ENCODE assay signal across 20 mouse cellular contexts in genomic region chr17:27935091-27935490, GRCm38 (mm10). TPM values are rescaled to one million over a fixed set of nuclear protein-coding genes. Genes with fewer than 3 reads are reported as not detected.
DNase-seq lines count a peak whose midpoint lies in the region; ATAC-seq and TF ChIP-seq lines count a peak whose summit lies in the region.
"Had no signal": no experiment of that assay in that cellular context is flagged by ENCODE, and none has a peak within 500 bp of the region (broad histone marks: within the 10 kb centered on the region; RNA-seq: fewer than 3 reads in every experiment).

No protein-coding gene starts in this region.

- no peak for TF ChIP-seq CTCF in heart, adult 2 months (IDR thresholded peaks at IDR 0.05)
- TF ChIP-seq CTCF in bone marrow, adult 2 months (IDR thresholded peaks at IDR 0.05; ENCODE audit: control insufficient read depth, insufficient read depth, low read length), result no peak
- no peak for TF ChIP-seq CTCF in lung, postnatal 0 days (IDR thresholded peaks at IDR 0.05)

- no peak for TF ChIP-seq EP300 in heart, adult 2 months (IDR thresholded peaks at IDR 0.05; ENCODE audit: insufficient read depth, low read depth, low read length)
- TF ChIP-seq EP300 in lung, postnatal 0 days (IDR thresholded peaks at IDR 0.05), result peak; percentile 92

- H3K79me2 ChIP-seq in heart, adult 2 months (replicated peaks; ENCODE audit: control insufficient read depth, insufficient read depth, low read length), result peaks cover 7% of the 10 kb centered on the region

- no peaks in the 10 kb centered on the region; the same call in 1 of the 2 replicates for H3K36me3 ChIP-seq in heart, adult 2 months (ENCODE audit: control insufficient read depth, insufficient read depth, low read length)
- no peaks in the 10 kb centered on the region for H3K36me3 ChIP-seq in heart, embryonic 11.5 days (ENCODE audit: control insufficient read depth, insufficient read depth, low read length)
- H3K36me3 ChIP-seq in lung, postnatal 0 days (ENCODE audit: insufficient read depth, low read length), result no peaks in the 10 kb centered on the region
- H3K36me3 ChIP-seq: hindbrain, embryonic 13.5 days; limb, embryonic 12.5 days; neural tube, embryonic 13.5 days had no signal

- H3K9me3 ChIP-seq in heart, embryonic 11.5 days (replicated peaks; ENCODE audit: control insufficient read depth, low read length), result no peaks in the 10 kb centered on the region
- no peaks in the 10 kb centered on the region for H3K9me3 ChIP-seq in lung, postnatal 0 days (ENCODE audit: low read length)
- H3K9me3 ChIP-seq: hindbrain, embryonic 13.5 days; limb, embryonic 12.5 days; neural tube, embryonic 13.5 days had no signal

- H3K4me3 ChIP-seq in heart, adult 2 months, result no peak overlapping the region
- no peak overlapping the region for H3K4me3 ChIP-seq in heart, embryonic 11.5 days (ENCODE audit: low read depth, low read length)
- no peak overlapping the region for H3K4me3 ChIP-seq in bone marrow, adult 2 months (replicated peaks; ENCODE audit: control insufficient read depth, low read depth, low read length)
- H3K4me3 ChIP-seq in lung, postnatal 0 days (ENCODE audit: low read depth, low read length), result no peak overlapping the region
- H3K4me3 ChIP-seq: erythroblast, embryonic 14.5 days; hindbrain, embryonic 13.5 days; limb, embryonic 12.5 days; neural tube, embryonic 13.5 days had no signal

- WGBS in heart, adult 2 months, result 59% methylated on average over 3 of the region's 3 CpGs
- WGBS in heart, embryonic 11.5 days (ENCODE audit: insufficient replicate concordance), result 75% methylated on average over 3 of the region's 3 CpGs
- 35% methylated on average over 3 of the region's 3 CpGs for WGBS in bone marrow, adult 2 months
- 54% methylated on average over 3 of the region's 3 CpGs for WGBS in lung, postnatal 0 days

- no peaks in the 10 kb centered on the region for H3K27me3 ChIP-seq in heart, adult 2 months (ENCODE audit: control insufficient read depth, insufficient read depth, low read length)
- H3K27me3 ChIP-seq in heart, embryonic 11.5 days (ENCODE audit: control insufficient read depth, insufficient read depth, low read length), result no peaks in the 10 kb centered on the region
- no peaks in the 10 kb centered on the region for H3K27me3 ChIP-seq in lung, postnatal 0 days (replicated peaks; ENCODE audit: insufficient read depth, low read length)
- H3K27me3 ChIP-seq: hindbrain, embryonic 13.5 days; limb, embryonic 12.5 days; neural tube, embryonic 13.5 days had no signal

- H3K9ac ChIP-seq in heart, adult 2 months (ENCODE audit: low read depth, low read length), result no peak overlapping the region
- H3K9ac ChIP-seq in heart, embryonic 11.5 days (ENCODE audit: low read depth, low read length), result no peak overlapping the region
- H3K9ac ChIP-seq in lung, postnatal 0 days (replicated peaks; ENCODE audit: low read depth), result no peak overlapping the region
- H3K9ac ChIP-seq: hindbrain, embryonic 13.5 days; limb, embryonic 12.5 days; liver, embryonic 14.5 days; neural tube, embryonic 13.5 days had no signal

- DNase-seq in heart, adult 2 months, result no peak
- peak; percentile 71 for DNase-seq in lung, postnatal 0 days (ENCODE audit: low spot score)
- DNase-seq in monocyte, adult 2 months (ENCODE audit: low read depth in 1 of 2, low spot score in 2 of 2), result peak; percentile 64 to 67
- DNase-seq in left cerebral cortex, postnatal 4 days, result no peak
- no peak for DNase-seq in cerebellum, adult 18-20 months
- DNase-seq: adrenal gland, postnatal 10 days; B cell, adult 2 months; cerebellum, adult 9-11 months; kidney, postnatal 14 days; right cerebral cortex, postnatal 25 days; thymus, postnatal 36 days had no signal

- intact Hi-C loops in heart, adult 2 months (cut with DNase I), result no loop called here
- intact Hi-C loops in left cerebral cortex, postnatal 4 days (cut with DNase I), result no loop called here

- no peak for TF ChIP-seq POLR2A in heart, adult 2 months (IDR thresholded peaks at IDR 0.05; ENCODE audit: insufficient read depth, low read depth, low read length)
- TF ChIP-seq POLR2A in bone marrow, adult 2 months (IDR thresholded peaks at IDR 0.05; ENCODE audit: borderline replicate concordance, control insufficient read depth, low read depth, low read length), result no peak

- no peak overlapping the region for H3K4me2 ChIP-seq in heart, embryonic 11.5 days
- no peak overlapping the region for H3K4me2 ChIP-seq in lung, postnatal 0 days (replicated peaks; ENCODE audit: low read depth, low read length)
- H3K4me2 ChIP-seq: hindbrain, embryonic 13.5 days; limb, embryonic 12.5 days; neural tube, embryonic 13.5 days had no signal

- ATAC-seq in heart, embryonic 11.5 days (replicated peaks; ENCODE audit: insufficient number of reproducible peaks, low FRiP score, low TSS enrichment), result no peak
- peak; percentile 63 for ATAC-seq in lung, postnatal 0 days
- ATAC-seq: forebrain, embryonic 14.5 days; intestine, embryonic 16.5 days had no signal

- H3K4me1 ChIP-seq in heart, adult 2 months (ENCODE audit: control insufficient read depth, insufficient read depth, low read length), result peaks cover 26% of the 10 kb centered on the region
- peaks cover 23% of the 10 kb centered on the region for H3K4me1 ChIP-seq in heart, embryonic 11.5 days (ENCODE audit: control insufficient read depth, insufficient read depth, low read length)
- H3K4me1 ChIP-seq in bone marrow, adult 2 months (ENCODE audit: control insufficient read depth, insufficient read depth, low read length), result peaks cover 11% of the 10 kb centered on the region
- H3K4me1 ChIP-seq in lung, postnatal 0 days (ENCODE audit: insufficient read depth, low read depth, low read length), result peaks cover 36% of the 10 kb centered on the region; the same call in 1 of the 2 replicates

- peak overlapping the region; percentile 42 for H3K27ac ChIP-seq in heart, adult 2 months
- no peak overlapping the region for H3K27ac ChIP-seq in heart, embryonic 11.5 days (ENCODE audit: low read depth, low read length)
- H3K27ac ChIP-seq in bone marrow, adult 2 months (ENCODE audit: control insufficient read depth, insufficient read depth, low read depth, low read length, poor library complexity), result peak overlapping the region; percentile 64; the same call in 1 of the 2 replicates
- no peak overlapping the region; the same call in 1 of the 2 replicates for H3K27ac ChIP-seq in lung, postnatal 0 days (ENCODE audit: low read length)
- H3K27ac ChIP-seq: hindbrain, embryonic 13.5 days; limb, embryonic 12.5 days; liver, embryonic 14.5 days; neural tube, embryonic 13.5 days had no signal

RNA-seq across cellular contexts. Expression of gene Taf11, which starts 25.4 kb away (rescaled TPM):
- 10 to 100 TPM; 21.5 to 21.6 TPM for total RNA-seq in heart, adult 2 months (2021)
- 12.5 and 13.2 TPM in 2 replicates for polyA plus RNA-seq in heart, adult 2 months (2012; rRNA removed)
- polyA plus RNA-seq in heart, embryonic 11.5 days (2014; fragmentation: Nextera tagmentation; extraction: Ambion mirVana), result 50.4 and 53.0 TPM in 2 replicates
- 20.2 and 30.6 TPM in 2 replicates for polyA plus RNA-seq in bone marrow, adult 2 months (2011; ENCODE audit: insufficient read depth, insufficient read length, low replicate concordance, missing spikeins)
- 40.1 and 42.1 TPM in 2 replicates for polyA plus RNA-seq in lung, postnatal 0 days (2015; fragmentation: Nextera tagmentation; extraction: Ambion mirVana)
- 10 to 100 TPM; 32.4 to 32.7 TPM for total RNA-seq in left cerebral cortex, postnatal 4 days (2021)

RNA-seq across cellular contexts. Expression of gene Anks1, which starts 26.0 kb away (rescaled TPM):
- total RNA-seq in heart, adult 2 months (2021), result 10 to 100 TPM; 51.6 to 76.4 TPM
- 64.4 and 90.1 TPM in 2 replicates for polyA plus RNA-seq in heart, adult 2 months (2012; rRNA removed)
- 5.5 and 6.9 TPM in 2 replicates for polyA plus RNA-seq in heart, embryonic 11.5 days (2014; fragmentation: Nextera tagmentation; extraction: Ambion mirVana)
- polyA plus RNA-seq in bone marrow, adult 2 months (2011; ENCODE audit: insufficient read depth, insufficient read length, low replicate concordance, missing spikeins), result 9.1 and 28.9 TPM in 2 replicates
- polyA plus RNA-seq in lung, postnatal 0 days (2015; fragmentation: Nextera tagmentation; extraction: Ambion mirVana), result 25.4 and 25.5 TPM in 2 replicates
- 10 to 100 TPM; 45.5 to 46.5 TPM for total RNA-seq in left cerebral cortex, postnatal 4 days (2021)

Comparison
In these comparisons a context has a peak if more than half of its experiments do, and no peak if none do; other contexts are left out.
1. H3K27ac ChIP-seq: peak in heart, adult 2 months (single experiment) and bone marrow, adult 2 months (single experiment); none in heart, embryonic 11.5 days (single experiment) and lung, postnatal 0 days (single experiment).
2. DNase-seq: peak in lung, postnatal 0 days (single experiment) and monocyte, adult 2 months (2 of 2); none in heart, adult 2 months (0 of 2), left cerebral cortex, postnatal 4 days (single experiment) and cerebellum, adult 18-20 months (0 of 2).